Mouse (Mus musculus) E14TG2a.4 (cell line): Measurements from ENCODE around the gene Farp1.

Source experiments
- CTCF ChIP-seq: conservative IDR thresholded peaks from 2 replicates; pipeline ENCODE4 v1.5.1; 2014; ENCODE audit warnings: low read length
- NANOG ChIP-seq: IDR thresholded peaks from 2 replicates; pipeline ENCODE4 v1.6.1; 2014; ENCODE audit warnings: borderline replicate concordance, low read length, mixed read lengths

- no peak for TF ChIP-seq CTCF
- no peak for TF ChIP-seq NANOG
Measured at GRCm38 (mm10) chr14:121292391-121292790, 257.4 kb downstream of the Farp1 start.
